Mouse (Mus musculus): ENCODE measurements at regions not wholly inside any gene's neighbourhood (a gene's known extent, or its start where the extent isn't known, plus 50 kb on each side); places are given as distances from the start of the nearest gene placed in this dataset.
"Not testable (repeated sequence)": the region's sequence is repeated elsewhere in the genome, so short reads cannot be mapped to it uniquely, and the experiment has no call there.

GRCm38 (mm10) chr13:26457487-26458253, 312.3 kb downstream of the Hdgfl1 start:
- DNase-seq: no peak

- no peak for DNase-seq
Measured at GRCm38 (mm10) chr13:26426639-26427038, 343.3 kb downstream of the Hdgfl1 start.

GRCm38 (mm10) chr13:26424513-26424912, 345.5 kb downstream of the Hdgfl1 start:
- no peak for DNase-seq

GRCm38 (mm10) chr13:26405757-26406156, 364.2 kb downstream of the Hdgfl1 start:
- DNase-seq: peak in 1 of 2 experiments; percentile 9

- peak in 1 of 2 experiments; percentile 2 for DNase-seq
Measured at GRCm38 (mm10) chr13:26404707-26405106, 365.3 kb downstream of the Hdgfl1 start.

GRCm38 (mm10) chr13:26387861-26388621, 381.9 kb downstream of the Hdgfl1 start:
- no peak for DNase-seq

- no peak for DNase-seq
Measured at GRCm38 (mm10) chr13:26382631-26383030, 387.3 kb downstream of the Hdgfl1 start.

GRCm38 (mm10) chr13:26382154-26382553, 387.8 kb downstream of the Hdgfl1 start:
- no peak for DNase-seq

- no peak for DNase-seq
Measured at GRCm38 (mm10) chr13:26375546-26375945, 394.4 kb downstream of the Hdgfl1 start.

GRCm38 (mm10) chr13:26365911-26366310, 404.1 kb downstream of the Hdgfl1 start:
- DNase-seq: not testable (repeated sequence)

GRCm38 (mm10) chr13:26356341-26356740, 413.6 kb downstream of the Hdgfl1 start:
- peak in 1 of 2 experiments; percentile 3 for DNase-seq

GRCm38 (mm10) chr13:26354421-26354820, 415.5 kb downstream of the Hdgfl1 start:
- no peak for DNase-seq

GRCm38 (mm10) chr13:26350510-26350909, 419.5 kb downstream of the Hdgfl1 start:
- no peak for DNase-seq

GRCm38 (mm10) chr13:26338795-26339194, 431.2 kb downstream of the Hdgfl1 start:
- DNase-seq: peak in 1 of 2 experiments; percentile 0

GRCm38 (mm10) chr13:26325066-26325465, 444.9 kb downstream of the Hdgfl1 start:
- DNase-seq: no peak

GRCm38 (mm10) chr13:26324633-26325032, 445.3 kb downstream of the Hdgfl1 start:
- no peak for DNase-seq

GRCm38 (mm10) chr13:26318557-26318956, 451.4 kb downstream of the Hdgfl1 start:
- DNase-seq: no peak

- DNase-seq: no peak
Measured at GRCm38 (mm10) chr13:26312246-26313010, 457.5 kb downstream of the Hdgfl1 start.

- DNase-seq: no peak
Measured at GRCm38 (mm10) chr13:26284073-26284444, 485.9 kb downstream of the Hdgfl1 start.

- no peak for DNase-seq
Measured at GRCm38 (mm10) chr13:26283397-26284072, 486.4 kb downstream of the Hdgfl1 start.

- no peak for DNase-seq
Measured at GRCm38 (mm10) chr13:26282291-26282690, 487.7 kb downstream of the Hdgfl1 start.

GRCm38 (mm10) chr13:26272850-26273249, 497.1 kb downstream of the Hdgfl1 start:
- peak in 1 of 2 experiments; percentile 0 for DNase-seq
